Mouse (Mus musculus) bone marrow macrophage, adult 2 months (primary cell): Measurements from ENCODE around the gene Atf6b. TPM values are rescaled to one million over a fixed set of nuclear protein-coding genes. Genes with fewer than 3 reads are reported as not detected.

Experiments used
- H3K27ac ChIP-seq: 2 replicates; pipeline ENCODE4 v1.5.1; 2012; ENCODE audit warnings: low read depth, low read length; ENCODE audit not compliant: insufficient read depth
- H3K4me1 ChIP-seq: 2 replicates; pipeline ENCODE4 v1.6.1; 2012; ENCODE audit warnings: low read length; ENCODE audit not compliant: control insufficient read depth, insufficient read depth
- H3K4me3 ChIP-seq: 2 replicates; pipeline ENCODE4 v1.5.1; 2012; ENCODE audit warnings: mild to moderate bottlenecking, low read length, moderate library complexity; ENCODE audit not compliant: insufficient read depth
- CTCF ChIP-seq: IDR thresholded peaks from 2 replicates; pipeline ENCODE4 v1.5.1; 2012; ENCODE audit warnings: low read depth, mild to moderate bottlenecking, low read length, moderate library complexity
- POLR2A ChIP-seq: IDR thresholded peaks from 2 replicates; pipeline ENCODE4 v1.6.1; 2012; ENCODE audit warnings: mild to moderate bottlenecking, low read depth, low read length, borderline replicate concordance
- polyA plus RNA-seq: library from polyadenylated mRNA; stranded (reverse); fragments of >200 nt; gene quantifications from 2 replicates; pipeline ENCODE4 v1.2.4, GENCODE M21; 2012; ENCODE audit not compliant: missing spikeins, insufficient read depth, insufficient read length

The Atf6b gene
- polyA plus RNA-seq, 1 experiment = 62.7 TPM

GRCm38 (mm10) chr17:34675205-34676092, 28.5 kb downstream of the Atf6b start:
- TF ChIP-seq CTCF = no peak
- TF ChIP-seq POLR2A = no peak
- Histone ChIP-seq H3K4me3 (no peak overlapping the region), H3K4me1 (no peaks in the 10 kb centered on the region), H3K27ac (no peak overlapping the region)

GRCm38 (mm10) chr17:34676093-34676460, 29.1 kb downstream of the Atf6b start:
- Histone ChIP-seq H3K4me3 (no peak overlapping the region), H3K4me1 (no peaks in the 10 kb centered on the region; the same call in 1 of the 2 replicates), H3K27ac (no peak overlapping the region)
- no peak for TF ChIP-seq POLR2A
- no peak for TF ChIP-seq CTCF

DNA sequence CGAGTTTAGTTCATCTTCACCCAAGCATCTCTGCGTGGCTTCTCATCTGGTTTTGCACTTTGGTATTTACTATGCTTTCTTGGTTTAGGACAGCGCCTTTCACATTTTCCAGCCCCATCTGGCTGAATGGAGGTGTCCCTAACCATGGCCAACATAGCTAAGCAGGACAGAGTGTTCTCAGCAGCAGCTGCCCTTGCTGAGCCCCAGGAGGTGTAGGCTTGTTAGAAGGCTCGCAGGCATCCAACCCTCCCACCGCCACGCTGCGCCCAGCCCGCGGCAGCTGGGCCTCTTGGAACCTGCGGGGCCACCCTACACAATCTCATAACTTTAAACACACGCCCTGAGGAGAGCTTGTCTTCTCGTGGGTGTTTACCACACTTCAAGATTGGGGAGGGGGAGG, 29.7 kb downstream of the Atf6b start:
- no peaks in the 10 kb centered on the region; the same call in 1 of the 2 replicates for H3K4me1 ChIP-seq
- no peak overlapping the region for H3K27ac ChIP-seq
- TF ChIP-seq POLR2A = no peak
- TF ChIP-seq CTCF = no peak
- no peak overlapping the region for H3K4me3 ChIP-seq

DNA sequence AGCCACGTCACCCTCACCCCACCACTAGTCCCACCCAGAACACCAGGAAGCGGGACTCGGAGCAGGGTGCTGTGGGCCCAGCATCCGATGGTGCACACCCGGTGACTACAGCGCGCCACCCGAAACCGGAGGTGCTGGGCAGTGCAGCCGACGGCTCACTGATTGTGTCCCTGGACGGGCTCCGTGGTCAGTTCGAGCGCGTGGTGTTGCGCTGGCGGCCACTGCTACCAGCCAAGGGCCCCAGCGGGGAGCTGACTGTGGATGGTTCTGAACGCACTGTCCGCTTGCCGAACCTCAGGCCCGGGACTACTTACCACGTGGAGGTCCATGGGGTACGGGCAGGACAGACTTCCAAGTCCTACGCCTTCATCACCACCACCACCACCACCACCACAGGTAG, 33.2 kb downstream of the Atf6b start:
- Histone ChIP-seq H3K4me1 (peaks cover 16% of the 10 kb centered on the region), H3K4me3 (no peak overlapping the region), H3K27ac (no peak overlapping the region)
- TF ChIP-seq CTCF (no peak), POLR2A (no peak)

DNA sequence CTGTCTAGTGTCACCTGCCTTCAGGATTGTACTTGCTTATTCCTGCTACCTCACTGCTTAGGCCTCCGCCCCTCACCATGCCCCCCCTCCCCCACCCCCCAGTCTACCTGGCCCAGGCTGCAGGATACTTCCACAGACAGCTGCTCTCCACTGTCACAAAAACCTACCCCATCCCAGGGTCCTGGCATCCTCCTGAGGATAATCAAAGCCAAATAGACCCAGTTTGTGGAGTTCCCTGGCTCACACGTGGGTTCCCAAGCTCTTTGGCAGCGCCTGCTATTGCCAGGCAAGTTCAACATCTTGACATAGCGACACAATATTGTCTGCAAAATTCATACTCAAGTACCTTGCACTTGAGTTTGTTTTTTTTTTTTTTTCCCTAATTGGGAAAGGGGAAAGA, 33.7 kb downstream of the Atf6b start:
- peaks cover 21% of the 10 kb centered on the region for H3K4me1 ChIP-seq
- H3K4me3 ChIP-seq = no peak overlapping the region
- no peak for TF ChIP-seq CTCF
- TF ChIP-seq POLR2A = no peak
- no peak overlapping the region for H3K27ac ChIP-seq

- Histone ChIP-seq H3K4me1 (peaks cover 26% of the 10 kb centered on the region), H3K27ac (no peak overlapping the region), H3K4me3 (no peak overlapping the region)
- TF ChIP-seq CTCF = no peak
- TF ChIP-seq POLR2A = no peak
Observed at GRCm38 (mm10) chr17:34681132-34681571, 34.2 kb downstream of the Atf6b start.

GRCm38 (mm10) chr17:34681881-34682536, 35.1 kb downstream of the Atf6b start:
- Histone ChIP-seq H3K4me3 (no peak overlapping the region), H3K4me1 (peaks cover 26% of the 10 kb centered on the region), H3K27ac (no peak overlapping the region)
- TF ChIP-seq POLR2A = no peak
- TF ChIP-seq CTCF = no peak

GRCm38 (mm10) chr17:34683179-34683578, 36.2 kb downstream of the Atf6b start:
- TF ChIP-seq POLR2A = no peak
- no peak for TF ChIP-seq CTCF
- peaks cover 26% of the 10 kb centered on the region for H3K4me1 ChIP-seq
- no peak overlapping the region for H3K4me3 ChIP-seq
- no peak overlapping the region for H3K27ac ChIP-seq

GRCm38 (mm10) chr17:34683686-34684220, 36.8 kb downstream of the Atf6b start:
- H3K4me3 ChIP-seq = no peak overlapping the region
- no peak overlapping the region for H3K27ac ChIP-seq
- peaks cover 26% of the 10 kb centered on the region for H3K4me1 ChIP-seq
- TF ChIP-seq POLR2A (no peak), CTCF (no peak)

DNA sequence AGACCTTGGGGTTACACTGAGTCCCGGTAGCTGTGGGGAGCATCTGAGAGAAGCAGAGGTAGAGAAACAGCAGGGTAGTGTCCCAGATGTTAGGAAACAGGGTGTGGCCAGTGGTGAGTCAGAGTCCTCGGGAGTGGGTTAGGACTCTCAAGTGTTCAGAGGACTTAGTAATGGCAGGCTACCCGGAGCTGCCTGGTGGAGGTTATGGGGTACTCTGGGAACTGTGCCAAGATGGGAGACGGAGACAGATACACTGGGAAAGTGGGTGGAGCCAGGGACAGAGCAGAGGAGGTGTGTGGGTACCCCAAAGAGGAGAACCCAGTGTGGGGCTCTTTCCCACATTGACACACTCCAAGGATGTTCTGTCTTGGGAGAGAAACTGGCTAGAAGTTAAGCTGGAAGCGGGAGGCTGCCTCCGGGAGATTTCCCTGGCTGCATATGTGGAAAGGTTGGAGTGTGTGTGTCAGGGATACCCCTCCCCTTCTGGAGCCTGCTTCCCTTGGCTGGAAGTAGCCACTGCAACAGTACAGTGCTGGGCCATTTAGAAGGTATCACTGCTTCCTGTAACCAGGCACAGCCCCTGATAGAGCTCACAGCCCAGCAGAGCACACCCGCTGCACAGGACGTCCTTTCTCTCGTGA, 37.4 kb downstream of the Atf6b start:
- no peak overlapping the region for H3K27ac ChIP-seq
- peaks cover 26% of the 10 kb centered on the region for H3K4me1 ChIP-seq
- TF ChIP-seq CTCF = no peak
- no peak for TF ChIP-seq POLR2A
- no peak overlapping the region for H3K4me3 ChIP-seq
